Mouse (Mus musculus): Measurements from ENCODE around the gene Grm4. TPM values are rescaled to one million over a fixed set of nuclear protein-coding genes. Genes with fewer than 3 reads are reported as not detected.

The Grm4 gene
- total and polyA plus RNA-seq, 3 experiments: not detected

- no peaks in the 10 kb centered on the region for H3K9me3 ChIP-seq (replicated peaks; ENCODE audit: low read length)
- no peaks in the 10 kb centered on the region for H3K36me3 ChIP-seq (replicated peaks in 1 of 2; ENCODE audit: control insufficient read depth in 1 of 2, insufficient read depth in 1 of 2, low read length in 1 of 2)
- H3K4me1 ChIP-seq (ENCODE audit: control insufficient read depth in 1 of 2, insufficient read depth in 2 of 2): peaks cover 0 to 34% of the 10 kb centered on the region in 2 experiments; a peak in 2 of 4 replicates
- H3K27ac ChIP-seq (ENCODE audit: insufficient read depth, low read depth): no peak overlapping the region
- H3K79me2 ChIP-seq (replicated peaks; ENCODE audit: control insufficient read depth, extremely low read depth, insufficient read depth, poor library complexity, severe bottlenecking): no peaks in the 10 kb centered on the region
- no peak overlapping the region for H3K4me3 ChIP-seq (replicated peaks in 1 of 3; ENCODE audit: low read depth in 2 of 3, low read length in 2 of 3, poor library complexity in 1 of 3)
- peaks cover 5% of the 10 kb centered on the region for H3K27me3 ChIP-seq (replicated peaks)
- H3K9ac ChIP-seq (ENCODE audit: insufficient read depth, low read depth): no peak overlapping the region
- dilution Hi-C loops (cut with MboI; ENCODE audit: extremely low pct_ligation_motif_present, extremely low pct_unique_long_range_greater_than_20kb, low sequenced_read_pairs) (no loop called here), in situ Hi-C loops (cut with MboI; ENCODE audit: low pct_ligation_motif_present, low pct_unique_long_range_greater_than_20kb, low sequenced_read_pairs) (no loop called here)
- no peak for DNase-seq (ENCODE audit: extremely low read depth)
- H3K4me2 ChIP-seq (ENCODE audit: insufficient read depth, low read depth, poor library complexity, severe bottlenecking): no peak overlapping the region
- no peak for TF ChIP-seq MAZ (IDR thresholded peaks at IDR 0.05; ENCODE audit: low read depth, low read length)
- TF ChIP-seq MEF2A (IDR thresholded peaks at IDR 0.05; ENCODE audit: borderline replicate concordance, low read depth, low read length): no peak
- TF ChIP-seq JUND (conservative IDR thresholded peaks at IDR 0.05; ENCODE audit: low read depth, low read length): no peak
- no peak for TF ChIP-seq MXI1 (IDR thresholded peaks at IDR 0.05; ENCODE audit: low read depth, low read length)
- no peak for TF ChIP-seq JUN (IDR thresholded peaks at IDR 0.05; ENCODE audit: insufficient read depth, low read depth, low read length)
- no peak for TF ChIP-seq NELFE (IDR thresholded peaks at IDR 0.05; ENCODE audit: low read depth, low read length)
- no peak for TF ChIP-seq SIN3A (IDR thresholded peaks at IDR 0.05; ENCODE audit: low read length)
- TF ChIP-seq MAFK (IDR thresholded peaks at IDR 0.05; ENCODE audit: insufficient replicate concordance, low read length): no peak
- no peak for TF ChIP-seq TBP (conservative IDR thresholded peaks at IDR 0.05; ENCODE audit: low read depth, low read length)
- TF ChIP-seq E2F4 (IDR thresholded peaks at IDR 0.05; ENCODE audit: insufficient replicate concordance, low read depth, low read length): no peak
- no peak for TF ChIP-seq PAX5 (IDR thresholded peaks at IDR 0.05; ENCODE audit: low read length)
- TF ChIP-seq BHLHE40 (IDR thresholded peaks at IDR 0.05; ENCODE audit: low read depth, low read length): no peak
- TF ChIP-seq ZMIZ1 (IDR thresholded peaks at IDR 0.05; ENCODE audit: low read depth, low read length): no peak
- no peak for TF ChIP-seq UBTF (IDR thresholded peaks at IDR 0.05; ENCODE audit: low read depth, low read length)
- no peak for TF ChIP-seq TCF12 (IDR thresholded peaks at IDR 0.05; ENCODE audit: low read depth, low read length)
Measured at GRCm38 (mm10) chr17:27495008-27495540, 26.1 kb downstream of the Grm4 start.

- Histone ChIP-seq H3K9me3 (replicated peaks; ENCODE audit: low read length) (no peaks in the 10 kb centered on the region), H3K36me3 (replicated peaks in 1 of 2; ENCODE audit: control insufficient read depth in 1 of 2, insufficient read depth in 1 of 2, low read length in 1 of 2) (no peaks in the 10 kb centered on the region), H3K79me2 (replicated peaks; ENCODE audit: control insufficient read depth, extremely low read depth, insufficient read depth, poor library complexity, severe bottlenecking) (no peaks in the 10 kb centered on the region), H3K4me3 (replicated peaks in 1 of 3; ENCODE audit: low read depth in 2 of 3, low read length in 2 of 3, poor library complexity in 1 of 3) (no peak overlapping the region), H3K27ac (ENCODE audit: insufficient read depth, low read depth) (no peak overlapping the region), H3K4me2 (ENCODE audit: insufficient read depth, low read depth, poor library complexity, severe bottlenecking) (no peak overlapping the region), H3K4me1 (ENCODE audit: control insufficient read depth in 1 of 2, insufficient read depth in 2 of 2) (peaks cover 3 to 30% of the 10 kb centered on the region in 2 experiments; a peak in 3 of 4 replicates), H3K27me3 (replicated peaks) (peaks cover 5% of the 10 kb centered on the region), H3K9ac (ENCODE audit: insufficient read depth, low read depth) (no peak overlapping the region)
- TF ChIP-seq POLR2A (IDR thresholded peaks at IDR 0.05; ENCODE audit: low read depth, low read length) (no peak), ETS1 (conservative IDR thresholded peaks at IDR 0.05; ENCODE audit: low read depth, low read length) (no peak), BHLHE40 (IDR thresholded peaks at IDR 0.05; ENCODE audit: low read depth, low read length) (no peak), MXI1 (IDR thresholded peaks at IDR 0.05; ENCODE audit: low read depth, low read length) (no peak), MEF2A (IDR thresholded peaks at IDR 0.05; ENCODE audit: borderline replicate concordance, low read depth, low read length) (no peak), RAD21 (IDR thresholded peaks at IDR 0.05; ENCODE audit: low read depth, low read length) (no peak), SMC3 (IDR thresholded peaks at IDR 0.05; ENCODE audit: low read depth, low read length) (no peak), NRF1 (IDR thresholded peaks at IDR 0.05; ENCODE audit: low read depth, low read length) (no peak), ZNF384 (IDR thresholded peaks at IDR 0.05; ENCODE audit: low read depth, low read length) (no peak), MYC (IDR thresholded peaks at IDR 0.05; ENCODE audit: low read depth, low read length) (no peak), NELFE (IDR thresholded peaks at IDR 0.05; ENCODE audit: low read depth, low read length) (no peak), TCF12 (IDR thresholded peaks at IDR 0.05; ENCODE audit: low read depth, low read length) (no peak)
- dilution Hi-C loops (cut with MboI; ENCODE audit: extremely low pct_ligation_motif_present, extremely low pct_unique_long_range_greater_than_20kb, low sequenced_read_pairs) (no loop called here), in situ Hi-C loops (cut with MboI; ENCODE audit: low pct_ligation_motif_present, low pct_unique_long_range_greater_than_20kb, low sequenced_read_pairs) (no loop called here)
- DNase-seq (ENCODE audit: extremely low read depth): no peak
Measured at GRCm38 (mm10) chr17:27493969-27494368, 27.2 kb downstream of the Grm4 start.

Data from CH12.LX (cell line).